Mouse (Mus musculus) urinary bladder, adult 18-20 months (tissue): ENCODE measurements around the gene Sqstm1.

ENCODE experiments used
- DNase-seq, 2 experiments: peaks; one replicate each; pipeline ENCODE4 v3.0.0; 2022; ENCODE audit warnings: low spot score in 2 of 2, mixed read lengths in 2 of 2

Gene Sqstm1

DNA sequence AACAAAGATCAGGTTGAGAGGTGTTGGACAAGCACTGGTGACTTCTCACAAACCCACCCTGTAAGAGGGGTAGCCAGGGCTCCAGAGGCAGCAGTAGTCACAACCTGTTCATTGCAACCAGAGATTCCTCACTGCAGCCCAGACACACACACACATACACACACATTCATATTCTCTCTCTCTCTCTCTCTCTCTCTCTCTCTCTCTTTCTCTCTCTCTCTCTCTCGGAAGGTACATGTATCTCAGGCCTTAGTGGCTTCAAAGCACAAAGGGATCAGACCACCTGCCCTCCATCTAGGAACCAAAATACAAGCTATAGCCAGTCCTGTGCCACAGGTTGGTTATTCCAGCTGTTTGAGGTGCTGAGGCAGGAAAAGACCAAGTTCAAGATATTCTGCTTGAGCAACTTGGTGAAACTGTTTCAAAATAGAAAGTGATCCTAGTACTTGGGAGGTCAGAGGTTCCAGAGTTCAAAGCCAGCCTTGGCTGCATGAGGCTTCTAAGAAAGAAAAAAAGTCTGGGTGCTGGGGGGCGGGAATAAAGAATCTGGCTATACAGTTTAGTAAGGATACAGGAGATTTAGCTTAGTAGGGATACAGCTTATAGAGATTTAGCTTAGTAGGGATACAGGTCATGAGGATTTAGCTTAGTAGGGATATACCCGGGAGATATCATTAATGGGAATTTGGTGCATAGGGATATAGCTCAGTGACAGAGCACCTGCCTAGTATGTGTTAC, 864 bp upstream of the Sqstm1 start:
- no peak for DNase-seq

DNA sequence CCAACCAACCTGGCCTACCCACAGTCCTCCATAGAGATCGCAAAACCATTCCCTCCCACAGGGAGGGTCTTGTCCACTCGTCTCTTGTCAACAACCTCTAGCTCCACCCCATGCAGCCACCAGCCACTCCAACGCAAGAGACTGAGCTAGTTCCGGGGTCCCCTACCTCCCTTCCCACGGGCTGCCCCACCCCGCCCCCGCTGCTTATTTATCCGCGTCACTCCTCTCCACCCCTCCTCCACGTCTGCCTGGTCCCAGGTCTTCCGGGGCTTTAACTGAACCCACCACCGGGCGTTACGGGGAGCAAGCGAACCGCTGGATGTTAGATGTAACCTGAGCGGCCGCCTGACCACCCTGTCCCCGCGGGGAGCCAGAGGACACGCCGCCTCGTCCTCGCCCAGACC, 524 bp downstream of the Sqstm1 start:
- peak; percentile 62 to 89 for DNase-seq

GRCm38 (mm10) chr11:50208039-50208438, 2.6 kb downstream of the Sqstm1 start:
- no peak for DNase-seq

GRCm38 (mm10) chr11:50207344-50207743, 3.3 kb downstream of the Sqstm1 start:
- DNase-seq, result no peak

- DNase-seq, result no peak
Measured at GRCm38 (mm10) chr11:50206037-50206436, 4.6 kb downstream of the Sqstm1 start.

- DNase-seq, result no peak
Measured at GRCm38 (mm10) chr11:50205434-50205833, 5.2 kb downstream of the Sqstm1 start.

- no peak for DNase-seq
Measured at GRCm38 (mm10) chr11:50203302-50203827, 7.3 kb downstream of the Sqstm1 start.

GRCm38 (mm10) chr11:50201590-50201989, 9.0 kb downstream of the Sqstm1 start:
- DNase-seq, result no peak

DNA sequence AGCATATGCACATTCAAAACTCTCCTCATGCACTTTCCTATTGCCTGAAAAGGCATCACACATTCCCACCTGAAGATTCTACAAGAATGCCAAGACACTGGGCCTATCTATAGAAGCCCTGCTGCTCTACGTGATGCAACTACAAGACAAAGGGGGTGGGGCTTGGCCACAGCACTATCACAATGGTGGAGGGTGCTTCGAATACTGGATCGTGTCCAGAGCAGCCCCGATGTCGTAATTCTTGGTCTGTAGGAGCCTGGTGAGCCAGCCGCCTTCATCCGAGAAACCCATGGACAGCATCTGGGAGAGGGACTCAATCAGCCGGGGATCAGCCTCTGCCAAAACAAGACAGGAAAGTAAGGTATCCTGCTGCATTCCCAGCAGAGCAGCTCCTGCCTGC, 10.0 kb downstream of the Sqstm1 start:
- no peak for DNase-seq

- DNase-seq, result no peak
Measured at GRCm38 (mm10) chr11:50198916-50199315, 11.7 kb downstream of the Sqstm1 start.

DNA sequence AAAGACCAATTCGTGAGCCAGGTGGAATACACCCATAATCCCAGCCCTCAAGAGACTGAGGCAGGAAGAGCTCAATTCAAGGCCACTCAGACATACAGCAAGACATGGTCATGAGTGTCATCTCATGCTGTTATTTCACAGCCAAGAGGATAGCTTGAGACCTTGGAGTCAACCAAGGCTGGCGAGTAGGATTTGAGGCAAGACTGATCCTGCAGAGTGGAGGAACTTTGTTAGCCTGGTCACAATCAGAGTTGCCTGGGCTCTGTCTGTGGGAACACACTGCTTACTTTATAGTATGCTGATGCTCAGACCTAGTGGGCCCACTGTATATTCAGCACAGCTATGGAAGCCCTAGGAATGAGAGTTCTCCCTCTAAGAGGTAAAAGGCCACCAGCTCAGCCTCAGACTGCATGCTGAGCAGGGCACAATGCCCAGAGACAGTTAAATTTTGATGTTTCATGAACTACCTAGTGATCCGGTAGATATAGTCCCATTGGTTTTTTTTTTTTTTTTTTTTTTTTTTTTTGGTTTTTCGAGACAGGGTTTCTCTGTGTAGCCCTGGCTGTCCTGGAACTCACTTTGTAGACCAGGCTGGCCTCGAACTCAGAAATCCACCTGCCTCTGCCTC, 12.3 kb downstream of the Sqstm1 start:
- DNase-seq, result no peak

GRCm38 (mm10) chr11:50197500-50197899, 13.1 kb downstream of the Sqstm1 start:
- DNase-seq, result no peak

- no peak for DNase-seq
Measured at GRCm38 (mm10) chr11:50194793-50195192, 15.8 kb downstream of the Sqstm1 start.

DNA sequence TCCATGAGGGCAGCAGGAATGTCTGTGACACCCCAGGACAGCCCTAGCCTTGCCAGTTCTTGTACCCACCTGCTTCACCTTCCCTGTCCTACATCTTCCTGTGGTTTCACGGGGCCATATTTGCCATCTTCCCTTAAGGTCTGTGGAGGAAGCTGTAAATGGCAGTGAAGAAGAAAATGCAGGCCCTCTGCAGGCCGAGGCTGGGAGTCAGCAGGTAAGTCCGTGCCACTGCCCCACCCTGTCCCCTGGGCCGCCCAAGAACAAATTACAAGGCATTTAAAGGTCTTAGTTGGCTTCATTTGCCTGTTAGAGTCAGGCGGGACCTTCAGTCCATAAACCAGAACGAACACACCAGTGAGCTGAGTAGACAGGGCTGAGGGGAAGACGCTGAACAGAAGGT, 16.6 kb downstream of the Sqstm1 start:
- DNase-seq, result no peak

DNA sequence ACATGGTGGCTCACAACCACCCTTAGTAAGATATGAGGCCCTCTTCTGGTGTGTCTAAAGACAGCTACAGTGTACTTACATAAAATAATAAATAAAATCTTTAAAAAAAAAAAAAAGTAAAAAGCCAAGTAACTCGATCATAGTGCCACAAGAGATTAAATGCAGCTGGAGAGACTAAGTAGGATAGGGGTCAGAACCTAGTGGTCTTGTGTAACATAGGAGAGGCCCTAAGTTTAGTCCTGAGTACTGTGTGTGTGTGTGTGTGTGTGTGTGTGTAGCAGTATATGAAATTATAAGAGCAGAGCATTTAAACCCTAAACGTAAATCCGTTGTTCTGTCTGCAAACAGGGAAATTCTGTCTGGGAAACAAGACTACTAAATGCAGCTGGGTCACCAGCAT, 18.3 kb downstream of the Sqstm1 start:
- no peak for DNase-seq

GRCm38 (mm10) chr11:50190362-50190761, 20.3 kb downstream of the Sqstm1 start:
- DNase-seq, result no peak

DNA sequence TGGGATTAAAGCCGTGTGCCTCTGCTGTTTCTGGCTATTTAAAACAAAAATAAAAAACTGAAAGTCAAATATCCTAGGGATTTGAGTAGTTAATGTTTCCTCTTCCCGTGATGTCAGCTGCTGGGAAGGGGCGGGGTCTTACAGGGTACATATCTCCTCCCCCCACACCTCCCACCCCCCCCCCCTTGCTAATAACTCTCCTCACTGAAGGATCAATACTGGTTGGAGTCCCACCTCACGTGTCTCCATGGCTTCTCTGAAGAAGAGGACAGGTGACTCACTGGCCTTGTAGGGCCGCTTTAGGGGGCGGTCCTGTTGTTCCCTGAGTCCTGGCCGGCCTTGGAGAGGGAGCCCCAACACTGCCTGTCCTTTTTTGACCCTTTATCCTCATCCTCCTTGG, 21.9 kb downstream of the Sqstm1 start:
- DNase-seq, result no peak

DNA sequence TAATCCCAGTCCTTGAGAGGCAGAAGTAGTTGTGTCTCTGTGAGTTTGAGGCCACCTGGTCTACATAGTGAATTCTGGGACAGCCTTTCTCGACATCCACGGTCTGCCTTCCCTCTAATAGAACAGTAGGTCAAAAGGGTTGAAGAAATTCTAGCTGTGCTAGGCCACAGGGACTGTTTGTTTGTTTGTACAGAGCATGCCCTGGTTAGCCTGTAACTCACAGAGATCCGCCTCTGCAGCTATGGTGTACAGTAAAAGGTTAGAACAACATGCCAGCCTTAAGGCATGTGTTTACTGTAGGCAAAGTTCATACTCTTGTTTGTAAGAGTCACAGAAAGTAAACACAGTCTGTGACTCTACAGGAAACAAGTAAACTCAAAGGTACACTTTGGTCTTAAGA, 25.8 kb downstream of the Sqstm1 start:
- DNase-seq, result no peak

- no peak for DNase-seq
Measured at GRCm38 (mm10) chr11:50182702-50183101, 27.9 kb downstream of the Sqstm1 start.

- DNase-seq, result no peak
Measured at GRCm38 (mm10) chr11:50180478-50181231, 30.0 kb downstream of the Sqstm1 start.

DNA sequence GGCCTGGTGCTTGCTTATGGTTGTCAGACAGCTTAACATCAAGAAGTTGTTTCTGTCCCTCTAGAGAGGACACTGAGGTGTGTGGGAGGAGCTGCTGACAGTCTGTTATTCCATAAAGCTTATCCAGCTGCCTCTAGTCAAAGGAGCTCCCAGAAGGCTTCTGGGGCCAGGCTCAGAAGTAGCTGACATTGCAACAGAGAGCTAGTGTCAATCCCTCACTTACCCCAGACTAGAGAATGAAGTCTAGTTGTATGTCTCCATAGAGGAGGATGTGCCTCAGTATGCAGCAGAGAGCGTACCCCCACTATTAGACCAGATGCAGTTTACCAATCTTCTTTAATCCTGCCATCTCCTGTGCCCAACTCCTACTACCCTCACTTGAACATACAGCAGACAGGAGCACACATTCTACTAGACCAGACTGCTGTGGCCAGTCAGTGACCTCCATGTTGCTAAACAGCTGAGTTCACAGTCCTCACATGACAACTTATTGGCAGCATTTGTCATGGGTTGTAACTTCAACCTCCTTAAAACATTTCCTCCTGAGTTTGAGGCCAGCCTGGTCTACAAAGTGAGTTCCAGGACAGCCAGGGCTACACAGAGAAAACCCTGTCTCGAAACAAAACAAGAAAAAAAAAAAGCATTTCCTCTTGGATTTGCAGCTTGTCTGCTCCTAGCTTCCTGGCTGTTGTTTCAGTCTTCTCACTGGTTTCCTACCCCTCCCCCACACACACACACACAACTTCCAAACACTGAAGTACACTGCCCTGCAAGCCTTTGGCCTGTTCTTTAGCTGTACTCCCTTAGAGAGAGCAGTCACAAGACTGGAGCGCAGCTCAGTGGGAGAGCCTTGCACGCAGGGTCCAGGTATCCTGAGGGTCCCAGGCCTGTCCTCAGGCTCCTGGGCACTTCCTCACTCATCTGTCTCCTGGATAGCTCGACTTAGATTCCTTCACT, 31.8 kb downstream of the Sqstm1 start:
- no peak for DNase-seq
